Mouse (Mus musculus): ENCODE measurements at regions not wholly inside any gene's neighbourhood (a gene's known extent, or its start where the extent isn't known, plus 50 kb on each side); places are given as distances from the start of the nearest gene placed in this dataset.
A peak's percentile ranks its signal among the peaks of the same experiment; 100 is the strongest.

- no peak for DNase-seq (ENCODE audit: low spot score in 2 of 2)
- intact Hi-C loops (cut with DNase I): no loop called here
These were observed 72.0 kb upstream of the Samt3 start for GRCm38 (mm10) chrX:85971973-85972372.

DNA sequence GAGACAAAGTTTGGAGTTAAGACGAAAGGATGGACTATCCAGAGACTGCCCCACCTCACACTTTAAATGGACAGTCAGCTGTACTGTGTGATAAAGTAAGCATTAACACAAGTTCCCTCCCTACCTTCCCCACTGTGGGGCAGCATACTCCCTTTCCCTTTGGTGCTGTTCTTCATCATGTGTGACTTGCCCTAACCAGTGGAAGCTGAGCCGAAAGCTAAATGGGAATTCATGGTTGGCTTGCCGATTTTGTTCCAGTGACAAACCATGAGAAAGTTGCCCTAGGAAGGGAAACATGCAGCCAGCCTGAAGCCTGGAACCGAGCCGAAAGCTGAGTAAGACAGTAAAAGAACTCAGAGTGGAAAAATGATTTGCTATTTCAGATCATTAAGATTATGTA, 62.9 kb upstream of the Samt3 start:
- peak in 1 of 2 experiments; percentile 2 for DNase-seq (ENCODE audit: low spot score in 2 of 2)
- intact Hi-C loops (cut with DNase I): no loop called here

All from left cerebral cortex, postnatal 14 days (tissue).